Comparison of ENCODE assay signal across 23 mouse cellular contexts in genomic region chr11:106506211-106506610, GRCm38 (mm10). TPM values are rescaled to one million over a fixed set of nuclear protein-coding genes. Genes with fewer than 3 reads are reported as not detected.
DNase-seq lines count a peak whose midpoint lies in the region; ATAC-seq and TF ChIP-seq lines count a peak whose summit lies in the region.
"Had no signal": no experiment of that assay in that cellular context is flagged by ENCODE, and none has a peak within 500 bp of the region (broad histone marks: within the 10 kb centered on the region; RNA-seq: fewer than 3 reads in every experiment).

No protein-coding gene starts in this region.

- no peaks in the 10 kb centered on the region for H3K9me3 ChIP-seq in hindbrain, postnatal 0 days (ENCODE audit: low read length)
- no peaks in the 10 kb centered on the region for H3K9me3 ChIP-seq in hindbrain, embryonic 13.5 days
- no peaks in the 10 kb centered on the region for H3K9me3 ChIP-seq in lung, embryonic 14.5 days (ENCODE audit: low read depth, low read length)
- no peaks in the 10 kb centered on the region for H3K9me3 ChIP-seq in stomach, postnatal 0 days (ENCODE audit: control insufficient read depth, low read length)
- H3K9me3 ChIP-seq: embryonic facial prominence, embryonic 10.5 days; hindbrain, embryonic 15.5 days; limb, embryonic 10.5 days; stomach, embryonic 15.5 days had no signal

- H3K4me3 ChIP-seq in hindbrain, postnatal 0 days (ENCODE audit: low read length): no peak overlapping the region
- H3K4me3 ChIP-seq in hindbrain, embryonic 13.5 days: no peak overlapping the region
- no peak overlapping the region for H3K4me3 ChIP-seq in lung, embryonic 14.5 days (ENCODE audit: low read depth, low read length)
- no peak overlapping the region for H3K4me3 ChIP-seq in stomach, postnatal 0 days (ENCODE audit: low read depth, low read length)
- H3K4me3 ChIP-seq: embryonic facial prominence, embryonic 10.5 days; hindbrain, embryonic 15.5 days; limb, embryonic 10.5 days; stomach, embryonic 15.5 days had no signal

- H3K27ac ChIP-seq in hindbrain, postnatal 0 days: no peak overlapping the region
- no peak overlapping the region for H3K27ac ChIP-seq in hindbrain, embryonic 13.5 days
- H3K27ac ChIP-seq in lung, embryonic 14.5 days (ENCODE audit: low read depth): no peak overlapping the region
- no peak overlapping the region for H3K27ac ChIP-seq in stomach, postnatal 0 days (replicated peaks)
- H3K27ac ChIP-seq: embryonic facial prominence, embryonic 10.5 days; hindbrain, embryonic 15.5 days; limb, embryonic 10.5 days; macrophage; stomach, embryonic 15.5 days had no signal

- H3K4me1 ChIP-seq in hindbrain, postnatal 0 days (ENCODE audit: insufficient read depth, low read length): peaks cover 5% of the 10 kb centered on the region; the same call in 1 of the 2 replicates
- peaks cover 9% of the 10 kb centered on the region for H3K4me1 ChIP-seq in hindbrain, embryonic 13.5 days (replicated peaks)
- no peaks in the 10 kb centered on the region for H3K4me1 ChIP-seq in lung, embryonic 14.5 days (ENCODE audit: insufficient read depth)
- H3K4me1 ChIP-seq in stomach, postnatal 0 days (replicated peaks; ENCODE audit: control insufficient read depth, insufficient read depth): no peaks in the 10 kb centered on the region
- H3K4me1 ChIP-seq: stomach, embryonic 15.5 days had no signal

- H3K27me3 ChIP-seq in hindbrain, postnatal 0 days (ENCODE audit: insufficient read depth, low read length): no peaks in the 10 kb centered on the region
- no peaks in the 10 kb centered on the region for H3K27me3 ChIP-seq in hindbrain, embryonic 13.5 days
- H3K27me3 ChIP-seq in lung, embryonic 14.5 days (ENCODE audit: insufficient read depth, low read length): no peaks in the 10 kb centered on the region
- H3K27me3 ChIP-seq in Patski: no peaks in the 10 kb centered on the region
- no peaks in the 10 kb centered on the region for H3K27me3 ChIP-seq in stomach, postnatal 0 days (ENCODE audit: control insufficient read depth, insufficient read depth, low read length)
- H3K27me3 ChIP-seq: hindbrain, embryonic 15.5 days; stomach, embryonic 15.5 days had no signal

- in situ Hi-C loops in Patski (cut with MboI; ENCODE audit: low pct_unique_long_range_greater_than_20kb): loop anchor here (25.0 kb wide), 1 partner anchor 256 kb away; the partner anchor contains the start of genes Milr1 and Pecam1

- CTCF ChIA-PET in Patski (lab: Charles Lee): no interaction called here

- no peak overlapping the region for H3K4me2 ChIP-seq in hindbrain, postnatal 0 days (ENCODE audit: low read depth, low read length)
- no peak overlapping the region for H3K4me2 ChIP-seq in hindbrain, embryonic 13.5 days
- no peak overlapping the region for H3K4me2 ChIP-seq in lung, embryonic 14.5 days
- no peak overlapping the region for H3K4me2 ChIP-seq in stomach, postnatal 0 days (replicated peaks; ENCODE audit: low read depth)
- H3K4me2 ChIP-seq: hindbrain, embryonic 15.5 days; stomach, embryonic 15.5 days had no signal

- no peak for DNase-seq in hindbrain, postnatal 0 days (ENCODE audit: low spot score)
- no peak for DNase-seq in lung, embryonic 14.5 days
- DNase-seq in lung, postnatal 10 days: no peak
- DNase-seq in Patski (ENCODE audit: low read depth, low spot score): no peak
- no peak for DNase-seq in stomach, postnatal 0 days (ENCODE audit: low spot score)
- DNase-seq in gastrocnemius, adult 8-10 months (ENCODE audit: low spot score in 2 of 2): no peak
- DNase-seq: adrenal gland, postnatal 25 days; cerebellum, adult 11 months; cerebellum, postnatal 10 days; gastrocnemius, postnatal 25 days; heart, postnatal 36 days; kidney, adult 11 months; lung, adult 2 months; thymus, adult 18-20 months had no signal

- no peak for TF ChIP-seq EP300 in stomach, postnatal 0 days (optimal IDR thresholded peaks at IDR 0.05)

- 88% methylated on average over 6 of the region's 6 CpGs for WGBS in hindbrain, postnatal 0 days
- WGBS in hindbrain, embryonic 13.5 days: 86% methylated on average over 6 of the region's 6 CpGs
- 83% methylated on average over 6 of the region's 6 CpGs for WGBS in lung, embryonic 14.5 days
- 88% methylated on average over 6 of the region's 6 CpGs for WGBS in stomach, postnatal 0 days

- peak; percentile 46 for TF ChIP-seq CTCF in hindbrain, postnatal 0 days (IDR thresholded peaks at IDR 0.05; ENCODE audit: low read depth)
- peak; percentile 40; the same call in 1 of the 2 replicates for TF ChIP-seq CTCF in lung, embryonic 14.5 days (IDR thresholded peaks at IDR 0.05; ENCODE audit: low read depth)
- peak; percentile 36 for TF ChIP-seq CTCF in Patski (IDR thresholded peaks at IDR 0.05)
- TF ChIP-seq CTCF in stomach, postnatal 0 days (IDR thresholded peaks at IDR 0.05; ENCODE audit: low read depth): peak; percentile 37

- H3K9ac ChIP-seq in hindbrain, postnatal 0 days (replicated peaks; ENCODE audit: low read length): no peak overlapping the region
- no peak overlapping the region for H3K9ac ChIP-seq in hindbrain, embryonic 13.5 days
- no peak overlapping the region for H3K9ac ChIP-seq in lung, embryonic 14.5 days
- no peak overlapping the region for H3K9ac ChIP-seq in stomach, postnatal 0 days (ENCODE audit: low read length)
- H3K9ac ChIP-seq: hindbrain, embryonic 15.5 days; stomach, embryonic 15.5 days had no signal

- peaks cover 12% of the 10 kb centered on the region for H3K36me3 ChIP-seq in hindbrain, postnatal 0 days (ENCODE audit: insufficient read depth, low read length)
- H3K36me3 ChIP-seq in hindbrain, embryonic 13.5 days: peaks cover 39% of the 10 kb centered on the region
- peaks cover 4% of the 10 kb centered on the region; the same call in 1 of the 2 replicates for H3K36me3 ChIP-seq in lung, embryonic 14.5 days (ENCODE audit: insufficient read depth)
- H3K36me3 ChIP-seq in stomach, postnatal 0 days (ENCODE audit: control insufficient read depth, insufficient read depth, low read length): 0 out of 2 replicates have a peak, but pooled peaks cover 3% of the 10 kb centered on the region

- POLR2A ChIA-PET in Patski (lab: Charles Lee): no interaction called here

- no peak for ATAC-seq in hindbrain, postnatal 0 days
- no peak for ATAC-seq in hindbrain, embryonic 13.5 days (ENCODE audit: low FRiP score)
- no peak for ATAC-seq in lung, embryonic 14.5 days (ENCODE audit: insufficient read depth)
- no peak for ATAC-seq in Patski
- no peak for ATAC-seq in stomach, postnatal 0 days (ENCODE audit: low FRiP score, low TSS enrichment)
- ATAC-seq: CD4-positive, CD25-positive, alpha-beta regulatory T cell, adult 4 months; forebrain, embryonic 16.5 days; midbrain, embryonic 16.5 days had no signal

RNA-seq across cellular contexts. Expression of gene Ern1, which starts 18.6 kb away (rescaled TPM):
- total RNA-seq in hindbrain, postnatal 0 days (2014; rRNA removed): 8.0 and 11.6 TPM in 2 replicates
- polyA plus RNA-seq in hindbrain, postnatal 0 days (2015; fragmentation: Nextera tagmentation; extraction: Ambion mirVana): 3.0 and 3.4 TPM in 2 replicates
- polyA plus RNA-seq in hindbrain, embryonic 13.5 days (2015; fragmentation: Nextera tagmentation; extraction: Ambion mirVana): 5.9 and 6.1 TPM in 2 replicates
- 7.5 and 8.6 TPM in 2 replicates for polyA plus RNA-seq in lung, embryonic 14.5 days (2014; fragmentation: Nextera tagmentation; extraction: Ambion mirVana)
- 12.4 TPM for polyA plus RNA-seq in Patski (2021)
- polyA plus RNA-seq in stomach, postnatal 0 days (2015; fragmentation: Nextera tagmentation; extraction: Ambion mirVana): 3.0 and 3.7 TPM in 2 replicates
- 1 to 10 TPM; 6.9 to 8.9 (median 7.6) TPM for total RNA-seq in gastrocnemius, adult 8-10 months (2022)
